Mouse (Mus musculus) adrenal gland, adult (tissue): ENCODE results near the gene Camkmt.

Experiments
- DNase-seq, 2 experiments: peaks; one replicate each; pipeline ENCODE4 v3.0.0; 2022 to 2023; ENCODE audit warnings: low spot score in 1 of 2; ENCODE audit not compliant: inconsistent age in 2 of 2

Gene Camkmt

DNA sequence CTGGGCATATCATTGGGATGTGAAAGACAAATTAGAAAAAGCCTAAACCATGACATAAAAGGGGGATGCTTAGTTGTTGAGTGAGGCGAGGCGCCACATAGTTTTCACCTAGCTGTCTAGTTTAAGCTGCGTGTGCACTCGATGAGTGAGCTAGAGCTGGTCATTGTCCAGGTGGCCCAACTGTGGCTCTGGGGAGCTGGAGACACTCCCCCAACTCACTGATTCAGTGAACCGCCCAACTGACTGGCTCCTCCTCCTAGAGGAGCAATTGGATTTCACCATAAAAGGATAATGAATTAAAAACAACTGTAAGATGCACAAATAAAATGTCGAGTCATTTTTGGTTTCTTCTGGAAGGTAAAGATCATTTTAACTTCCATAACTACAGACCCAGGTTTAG lies 1.3 kb upstream of the Camkmt start:
- peak in 1 of 2 experiments; percentile 34 for DNase-seq

DNA sequence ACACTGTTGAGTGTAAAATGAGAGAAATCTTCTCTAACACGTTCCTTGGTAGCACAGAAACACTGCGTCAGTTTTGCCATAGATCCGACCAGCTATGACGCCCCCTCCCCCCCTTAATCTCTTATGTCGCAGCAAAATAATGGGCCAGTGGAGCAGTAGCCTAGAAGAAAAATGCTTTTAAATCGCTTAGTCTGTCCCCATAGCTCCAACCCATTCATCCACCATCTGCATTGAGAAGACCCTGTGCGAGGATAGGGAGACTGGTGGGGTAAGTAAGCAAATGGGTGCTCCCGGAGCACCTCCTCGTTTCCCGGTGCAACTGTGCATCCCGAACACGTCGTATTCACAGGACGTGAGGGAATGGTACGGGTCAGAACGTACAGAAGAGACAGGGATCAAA lies 731 bp upstream of the Camkmt start:
- no peak for DNase-seq

GRCm38 (mm10) chr17:85091762-85092161 lies 1.4 kb downstream of the Camkmt start:
- no peak for DNase-seq

- DNase-seq, result no peak
Observed at GRCm38 (mm10) chr17:85096396-85096795, 6.0 kb downstream of the Camkmt start.

DNA sequence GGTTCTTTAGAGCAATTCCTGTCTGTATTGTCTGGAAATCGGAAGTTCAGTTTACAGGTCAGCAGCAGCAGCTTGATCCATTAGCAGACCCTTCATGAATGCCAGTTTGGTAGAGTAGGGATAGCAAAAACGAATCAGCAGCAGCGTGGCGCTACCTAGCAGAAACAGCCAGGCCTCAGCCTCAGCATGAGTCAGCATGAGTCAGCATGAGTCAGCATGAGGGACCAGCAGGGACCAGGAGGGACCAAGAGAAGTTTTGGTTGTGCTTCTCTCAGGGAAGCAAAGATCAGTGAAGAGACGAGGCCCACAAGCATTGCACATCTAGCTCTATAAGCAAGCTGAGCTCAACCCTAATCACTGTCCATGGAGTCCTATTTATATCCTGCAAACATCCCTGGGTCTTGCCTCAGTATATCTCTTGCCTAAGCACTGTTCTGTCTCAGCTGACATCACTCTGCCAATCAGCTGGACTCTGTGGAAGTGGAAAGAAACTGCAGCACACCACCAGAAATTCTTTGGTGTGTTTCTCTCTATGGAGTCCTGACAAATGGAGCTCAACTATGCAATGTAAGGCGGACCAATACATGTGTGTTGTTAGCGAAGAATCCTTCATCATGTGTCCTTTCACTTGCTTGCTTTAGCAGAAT lies 8.4 kb downstream of the Camkmt start:
- no peak for DNase-seq

- no peak for DNase-seq
Observed at GRCm38 (mm10) chr17:85100232-85100631, 9.9 kb downstream of the Camkmt start.

DNA sequence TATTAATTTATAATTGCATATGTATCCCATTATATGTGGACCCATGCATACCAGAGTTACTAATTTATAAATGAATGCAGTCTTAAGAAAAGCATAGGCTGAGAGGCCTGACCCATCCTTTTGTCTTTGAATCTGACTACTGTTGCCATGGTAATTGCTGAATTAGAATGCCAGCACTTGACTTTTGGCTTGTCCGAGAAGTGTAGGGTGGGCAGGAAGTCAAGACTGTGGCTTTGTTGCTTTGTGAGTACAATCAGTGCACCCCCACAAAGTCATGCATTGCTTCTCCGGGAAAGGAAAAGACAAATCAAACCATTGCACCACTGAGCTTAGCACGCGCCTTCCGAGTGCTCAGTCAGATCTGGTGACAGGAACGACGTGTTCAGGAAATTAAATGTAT lies 11.4 kb downstream of the Camkmt start:
- no peak for DNase-seq

DNA sequence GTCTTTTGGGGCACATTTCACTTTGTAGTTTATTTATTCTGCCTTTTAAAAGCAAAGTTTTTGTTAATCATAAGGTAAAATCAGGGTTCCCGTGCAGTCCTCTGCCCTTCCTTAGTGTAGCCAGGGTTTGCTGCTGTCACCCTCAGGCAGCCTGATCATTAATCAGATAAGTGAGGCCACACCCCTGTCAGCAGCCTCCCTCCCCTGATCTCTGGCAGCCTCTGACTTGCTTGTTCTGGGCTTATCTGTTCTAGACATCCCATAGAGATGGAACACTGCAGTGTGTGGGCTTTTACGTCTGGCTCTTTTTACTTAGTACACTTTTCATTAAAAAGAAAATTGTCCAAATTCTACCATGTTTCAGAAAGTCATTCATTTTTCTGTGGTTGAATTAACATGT lies 13.0 kb downstream of the Camkmt start:
- DNase-seq, result peak; percentile 37 to 50

DNA sequence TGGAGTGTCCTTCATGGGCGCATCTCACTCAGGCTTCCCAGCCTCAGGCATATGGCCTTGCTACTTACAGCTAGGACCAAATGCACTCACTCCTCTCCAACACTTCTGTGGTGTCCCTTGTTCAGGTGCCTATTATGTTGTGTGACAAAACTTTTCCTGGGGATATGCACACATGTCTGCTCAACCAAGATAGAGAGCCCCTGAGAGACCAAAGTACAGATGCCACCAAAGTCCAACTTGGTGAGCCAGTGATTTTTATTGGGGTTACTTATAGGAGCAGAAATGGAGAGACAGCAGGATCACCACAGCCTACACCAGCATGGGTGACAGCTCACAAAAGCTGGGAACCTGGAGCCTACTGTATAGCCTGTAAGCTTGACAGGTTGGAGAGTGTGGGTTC lies 20.3 kb downstream of the Camkmt start:
- DNase-seq, result no peak

GRCm38 (mm10) chr17:85113441-85113840 lies 23.1 kb downstream of the Camkmt start:
- DNase-seq, result no peak

- peak; percentile 41 to 75 for DNase-seq
Observed at GRCm38 (mm10) chr17:85116643-85117042, 26.3 kb downstream of the Camkmt start.

DNA sequence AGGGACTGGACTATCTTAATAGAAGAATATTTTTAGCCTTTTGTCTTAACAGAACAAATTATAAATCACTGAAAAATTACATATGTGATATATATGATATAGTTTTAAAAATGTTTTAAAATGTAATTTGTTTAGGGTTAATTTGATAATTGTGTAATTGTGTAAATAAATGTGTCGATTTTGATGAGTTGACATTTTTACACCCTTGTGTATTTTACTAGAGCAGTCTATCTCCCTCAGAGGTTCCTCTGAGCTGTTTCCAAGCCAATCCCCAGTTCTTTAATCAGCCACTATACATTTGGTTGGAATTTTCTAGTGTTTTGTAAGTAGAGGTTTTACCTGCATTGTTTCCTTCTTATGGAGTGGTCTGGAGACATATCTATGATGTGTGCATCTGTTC lies 48.0 kb downstream of the Camkmt start:
- DNase-seq, result no peak

DNA sequence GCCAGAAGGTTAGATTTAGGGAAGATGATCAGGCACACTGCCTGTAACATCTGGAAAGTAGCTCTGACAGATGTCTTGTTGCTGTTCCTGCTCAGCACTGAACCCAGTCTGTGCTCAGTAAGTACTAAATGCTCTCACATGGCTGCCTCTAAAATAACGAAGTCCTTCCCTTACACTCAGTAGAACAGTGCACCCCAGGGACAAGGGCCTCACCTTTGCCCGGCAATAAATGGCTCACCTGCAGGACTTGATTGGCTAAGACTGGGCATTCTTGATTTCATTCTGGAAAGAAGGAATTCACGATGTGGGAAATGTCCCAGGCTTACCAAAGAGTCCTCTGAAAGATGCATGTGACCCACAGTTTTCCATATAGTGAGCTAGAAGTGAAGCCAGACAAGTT lies 51.3 kb downstream of the Camkmt start:
- DNase-seq, result no peak

DNA sequence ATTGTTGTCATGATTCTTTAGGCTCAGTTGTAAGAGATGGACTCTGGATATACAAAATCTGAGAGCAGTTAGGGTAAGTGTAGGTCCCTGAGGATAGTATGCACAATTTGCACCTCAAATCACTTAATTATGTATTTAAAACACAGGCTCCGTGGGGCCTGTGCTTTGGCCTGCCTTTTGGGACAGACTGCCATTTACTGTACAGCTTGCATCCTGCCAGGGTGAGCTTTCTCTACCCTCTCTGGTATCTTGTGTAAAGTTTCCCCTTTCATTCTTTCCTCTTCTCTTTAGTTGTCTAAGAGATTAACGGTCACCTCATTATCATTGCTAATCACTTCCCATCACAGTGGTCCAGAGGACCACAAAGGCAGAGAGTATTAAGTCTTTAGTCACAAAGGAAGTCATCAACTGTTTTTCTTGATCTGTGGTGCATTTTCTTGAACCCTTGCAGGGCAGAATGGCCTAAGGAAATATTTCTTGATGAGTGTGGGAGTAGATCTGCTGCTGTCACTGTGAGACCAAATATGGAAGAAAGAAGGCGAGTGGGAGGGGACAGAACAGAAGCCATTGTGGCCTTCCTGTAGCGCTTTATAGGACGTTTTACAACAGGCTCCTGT lies 52.3 kb downstream of the Camkmt start:
- no peak for DNase-seq

DNA sequence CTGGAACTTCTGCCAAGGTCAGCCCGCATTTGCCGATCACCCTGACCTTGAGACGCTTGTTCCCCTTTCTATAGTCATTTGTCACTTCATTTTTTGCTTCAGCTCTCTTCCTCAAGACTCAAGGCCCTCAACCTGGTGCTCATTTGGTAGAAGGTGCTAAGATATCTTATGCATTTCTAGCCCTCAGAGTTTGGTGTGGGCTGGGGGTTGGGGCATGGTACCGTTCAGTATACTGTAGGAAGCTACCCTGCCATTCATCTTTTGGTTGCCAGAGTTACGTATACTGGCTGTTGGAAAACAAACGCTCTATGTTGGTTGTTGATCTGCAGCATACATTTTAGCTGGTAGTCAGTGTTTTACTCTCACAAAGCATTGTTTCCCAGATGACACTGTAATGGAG lies 53.8 kb downstream of the Camkmt start:
- no peak for DNase-seq

DNA sequence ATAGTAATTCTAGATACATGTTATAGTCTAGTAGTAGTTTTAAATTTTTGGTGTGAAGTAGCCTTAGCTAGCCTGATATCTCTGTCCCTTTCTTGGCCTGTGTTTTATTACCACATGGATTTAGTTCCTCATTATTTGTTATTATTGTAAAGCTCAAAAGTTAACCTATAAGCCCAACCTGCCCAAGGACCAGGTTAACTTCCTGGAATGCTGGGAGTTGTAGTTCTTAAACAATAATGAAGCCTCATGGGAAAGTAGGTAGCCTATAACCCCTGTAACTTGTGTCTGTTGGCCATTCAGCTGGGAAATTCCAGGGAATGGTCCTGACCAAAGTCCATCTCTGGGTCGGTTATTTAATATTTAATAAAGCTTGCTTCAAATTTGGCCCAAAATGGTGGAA lies 58.0 kb downstream of the Camkmt start:
- no peak for DNase-seq

DNA sequence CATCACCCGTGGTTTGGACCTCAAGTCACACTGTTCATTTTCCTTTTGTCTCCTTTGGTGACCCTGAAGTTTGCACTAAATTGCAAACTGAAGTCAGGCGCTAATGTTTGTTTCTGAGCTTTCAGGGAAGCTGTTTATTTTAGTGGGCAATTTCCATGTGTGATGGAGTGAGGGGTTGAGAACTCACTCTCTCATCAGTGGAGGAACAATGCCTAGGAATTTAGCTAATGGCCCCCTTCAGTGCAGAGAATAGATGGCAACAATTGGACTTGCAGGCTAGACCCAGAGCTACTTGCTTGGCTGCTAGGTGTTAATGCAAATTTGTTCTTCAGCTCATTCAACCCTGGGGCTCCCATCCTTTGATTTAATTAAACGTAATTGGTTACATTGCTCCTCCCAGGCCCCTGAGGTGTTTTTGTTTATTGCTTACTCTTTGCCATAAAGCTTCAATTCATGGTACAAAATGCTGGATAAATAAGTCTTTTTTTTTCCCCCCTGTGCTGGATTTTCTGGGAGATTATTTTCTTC lies 58.9 kb downstream of the Camkmt start:
- DNase-seq, result no peak

GRCm38 (mm10) chr17:85151264-85151663 lies 60.9 kb downstream of the Camkmt start:
- DNase-seq, result no peak

- peak in 1 of 2 experiments; percentile 61 for DNase-seq
Observed at GRCm38 (mm10) chr17:85158202-85158601, 67.8 kb downstream of the Camkmt start.

- no peak for DNase-seq
Observed at GRCm38 (mm10) chr17:85159526-85159925, 69.2 kb downstream of the Camkmt start.

DNA sequence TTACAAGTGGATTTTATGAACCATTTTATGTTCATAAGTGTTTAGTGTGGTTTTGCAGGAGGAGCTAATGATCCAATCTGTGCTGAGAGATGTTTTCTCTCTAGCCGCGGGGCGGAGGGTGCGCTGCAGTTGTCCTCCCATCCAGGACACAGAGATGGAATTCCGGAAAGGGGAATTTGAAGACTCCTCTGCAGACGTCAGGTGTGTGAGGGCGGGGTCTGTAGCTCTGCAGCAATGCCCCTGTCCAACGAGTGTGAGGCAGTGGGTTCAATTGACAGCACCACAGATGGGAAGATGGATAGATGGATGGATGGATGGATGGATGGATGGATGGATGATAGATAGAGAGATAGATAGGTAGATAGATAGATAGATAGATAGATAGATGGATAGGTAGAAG lies 70.4 kb downstream of the Camkmt start:
- DNase-seq, result no peak

- DNase-seq, result no peak
Observed at GRCm38 (mm10) chr17:85162569-85163271, 72.4 kb downstream of the Camkmt start.
